In the genomic region with DNA sequence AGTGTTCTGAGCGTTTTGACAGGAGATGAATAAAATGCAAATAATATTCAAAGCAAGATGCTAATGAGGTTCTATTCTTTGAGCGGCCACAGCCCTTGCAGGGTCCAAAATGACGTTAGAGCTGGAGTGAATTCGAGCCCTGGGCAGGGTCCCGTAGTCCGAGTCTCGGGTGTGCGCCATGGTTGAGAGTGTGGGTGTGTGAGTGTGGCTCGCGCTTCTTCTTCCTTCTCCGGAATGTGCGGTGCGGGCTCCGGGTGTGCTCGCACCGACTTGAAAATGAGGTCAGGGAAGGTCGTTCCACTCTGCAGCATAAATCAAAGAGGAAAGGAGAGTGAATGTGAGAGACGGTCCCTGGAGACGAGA, we compare ENCODE assay signal across 9 mouse cellular contexts. TPM values are rescaled to one million over a fixed set of nuclear protein-coding genes. Genes with fewer than 3 reads are reported as not detected.
DNase-seq lines count a peak whose midpoint lies in the region; ATAC-seq lines count a peak whose summit lies in the region.
"Had no signal": no experiment of that assay in that cellular context is flagged by ENCODE, and none has a peak within 500 bp of the region (broad histone marks: within the 10 kb centered on the region; RNA-seq: fewer than 3 reads in every experiment).

No protein-coding gene starts in this region.

- H3K4me2 ChIP-seq in heart, embryonic 11.5 days, result peak overlapping the region; percentile 87
- H3K4me2 ChIP-seq in hindbrain, embryonic 16.5 days (ENCODE audit: low read length), result peak overlapping the region; percentile 47
- H3K4me2 ChIP-seq in midbrain, embryonic 14.5 days (ENCODE audit: low read length), result peak overlapping the region; percentile 53

- ATAC-seq in heart, embryonic 11.5 days (replicated peaks; ENCODE audit: insufficient number of reproducible peaks, low FRiP score, low TSS enrichment), result no peak
- ATAC-seq in hindbrain, embryonic 16.5 days, result no peak
- ATAC-seq in midbrain, embryonic 14.5 days (ENCODE audit: low FRiP score, low TSS enrichment), result no peak

- H3K27me3 ChIP-seq in heart, embryonic 11.5 days (ENCODE audit: control insufficient read depth, insufficient read depth, low read length), result peaks cover 60% of the 10 kb centered on the region
- peaks cover 41% of the 10 kb centered on the region for H3K27me3 ChIP-seq in hindbrain, embryonic 16.5 days (replicated peaks; ENCODE audit: control insufficient read depth, insufficient read depth, low read length)
- H3K27me3 ChIP-seq in midbrain, embryonic 14.5 days (ENCODE audit: control insufficient read depth, insufficient read depth, low read length), result peaks cover 60% of the 10 kb centered on the region

- no peaks in the 10 kb centered on the region for H3K9me3 ChIP-seq in heart, embryonic 11.5 days (replicated peaks; ENCODE audit: control insufficient read depth, low read length)
- H3K9me3 ChIP-seq in hindbrain, embryonic 16.5 days (ENCODE audit: control insufficient read depth, low read length), result no peaks in the 10 kb centered on the region; the same call in 1 of the 2 replicates
- H3K9me3 ChIP-seq in midbrain, embryonic 14.5 days (ENCODE audit: control insufficient read depth, low read length), result no peaks in the 10 kb centered on the region

- H3K27ac ChIP-seq in heart, embryonic 11.5 days (ENCODE audit: low read depth, low read length), result no peak overlapping the region
- no peak overlapping the region for H3K27ac ChIP-seq in hindbrain, embryonic 16.5 days (ENCODE audit: low read depth, low read length)
- H3K27ac ChIP-seq in midbrain, embryonic 14.5 days (replicated peaks; ENCODE audit: low read depth, low read length), result no peak overlapping the region

- intact Hi-C loops in left cerebral cortex, postnatal 4 days (cut with DNase I), result loop anchor here (5.0 kb wide), 1 partner anchor 226 kb away; no protein-coding TSS in a partner anchor

- no peak overlapping the region for H3K9ac ChIP-seq in heart, embryonic 11.5 days (ENCODE audit: low read depth, low read length)
- no peak overlapping the region for H3K9ac ChIP-seq in hindbrain, embryonic 16.5 days (ENCODE audit: low read depth, low read length)
- H3K9ac ChIP-seq in midbrain, embryonic 14.5 days (replicated peaks; ENCODE audit: low read length), result no peak overlapping the region

- WGBS in heart, embryonic 11.5 days (ENCODE audit: insufficient replicate concordance), result under 1% methylated on average over 19 of the region's 19 CpGs
- 0% methylated on average over 19 of the region's 19 CpGs for WGBS in hindbrain, embryonic 16.5 days
- WGBS in midbrain, embryonic 14.5 days, result under 1% methylated on average over 19 of the region's 19 CpGs

- DNase-seq in heart, postnatal 4 days, result no peak
- DNase-seq in Muller cell, postnatal 12 days (ENCODE audit: inconsistent ontology term), result peak; percentile 24
- peak; percentile 55 for DNase-seq in midbrain, embryonic 14.5 days
- no peak for DNase-seq in right cerebral cortex, adult 2 months (ENCODE audit: low spot score in 2 of 2)
- no peak for DNase-seq in gastrocnemius, adult 8-10 months (ENCODE audit: low spot score in 2 of 2)
- DNase-seq in left cerebral cortex, postnatal 4 days, result no peak

- H3K36me3 ChIP-seq in heart, embryonic 11.5 days (ENCODE audit: control insufficient read depth, insufficient read depth, low read length), result no peaks in the 10 kb centered on the region
- H3K36me3 ChIP-seq in hindbrain, embryonic 16.5 days (ENCODE audit: control insufficient read depth, insufficient read depth, low read length), result no peaks in the 10 kb centered on the region
- no peaks in the 10 kb centered on the region for H3K36me3 ChIP-seq in midbrain, embryonic 14.5 days (ENCODE audit: control insufficient read depth, insufficient read depth, low read length)

- H3K4me3 ChIP-seq in heart, embryonic 11.5 days (ENCODE audit: low read depth, low read length), result peak overlapping the region; percentile 41
- no peak overlapping the region for H3K4me3 ChIP-seq in hindbrain, embryonic 16.5 days (ENCODE audit: low read length)
- H3K4me3 ChIP-seq in midbrain, embryonic 14.5 days (replicated peaks; ENCODE audit: low read depth, low read length), result no peak overlapping the region; the same call in none of the 2 replicates

- H3K4me1 ChIP-seq in heart, embryonic 11.5 days (ENCODE audit: control insufficient read depth, insufficient read depth, low read length), result peaks cover 34% of the 10 kb centered on the region
- peaks cover 29% of the 10 kb centered on the region for H3K4me1 ChIP-seq in hindbrain, embryonic 16.5 days (ENCODE audit: control insufficient read depth, insufficient read depth, low read depth, low read length)
- H3K4me1 ChIP-seq in midbrain, embryonic 14.5 days (ENCODE audit: control insufficient read depth, insufficient read depth, low read length), result peaks cover 35% of the 10 kb centered on the region

RNA-seq across cellular contexts. Expression of a gene that starts 9.4 kb away (rescaled TPM):
- polyA plus RNA-seq in heart, embryonic 11.5 days (2014; fragmentation: Nextera tagmentation; extraction: Ambion mirVana), result not detected in 2 replicates
- not detected for total RNA-seq in heart, postnatal 4 days (2021)
- polyA plus RNA-seq in hindbrain, embryonic 16.5 days (2015; fragmentation: Nextera tagmentation; extraction: Ambion mirVana), result 0.24 TPM in 2 replicates
- polyA plus RNA-seq in midbrain, embryonic 14.5 days (2014; fragmentation: Nextera tagmentation; extraction: Ambion mirVana), result not detected in 2 replicates
- not detected for total RNA-seq in gastrocnemius, adult 8-10 months (2022)
- not detected for total RNA-seq in left cerebral cortex, postnatal 4 days (2021)

RNA-seq across cellular contexts. Expression of a gene that starts 47.6 kb away (rescaled TPM):
- not detected in 2 replicates for polyA plus RNA-seq in heart, embryonic 11.5 days (2014; fragmentation: Nextera tagmentation; extraction: Ambion mirVana)
- not detected for total RNA-seq in heart, postnatal 4 days (2021)
- not detected in 2 replicates for polyA plus RNA-seq in hindbrain, embryonic 16.5 days (2015; fragmentation: Nextera tagmentation; extraction: Ambion mirVana)
- not detected in 2 replicates for polyA plus RNA-seq in midbrain, embryonic 14.5 days (2014; fragmentation: Nextera tagmentation; extraction: Ambion mirVana)
- total RNA-seq in gastrocnemius, adult 8-10 months (2022), result not detected
- total RNA-seq in left cerebral cortex, postnatal 4 days (2021), result not detected
- polyA plus RNA-seq: cortical plate, adult 2 months had no signal

Comparison
In these comparisons a context has a peak if more than half of its experiments do, and no peak if none do; other contexts are left out.
1. DNase-seq: peak in Muller cell, postnatal 12 days (single experiment) and midbrain, embryonic 14.5 days (single experiment); none in heart, postnatal 4 days (single experiment), right cerebral cortex, adult 2 months (0 of 2), gastrocnemius, adult 8-10 months (0 of 2) and left cerebral cortex, postnatal 4 days (single experiment).
2. Peak in every context shown above with its lines, with median percentiles within 50 percentile points of each other: H3K4me2 ChIP-seq.